11 mouse cellular contexts compared by ENCODE assay signal in the genomic region with DNA sequence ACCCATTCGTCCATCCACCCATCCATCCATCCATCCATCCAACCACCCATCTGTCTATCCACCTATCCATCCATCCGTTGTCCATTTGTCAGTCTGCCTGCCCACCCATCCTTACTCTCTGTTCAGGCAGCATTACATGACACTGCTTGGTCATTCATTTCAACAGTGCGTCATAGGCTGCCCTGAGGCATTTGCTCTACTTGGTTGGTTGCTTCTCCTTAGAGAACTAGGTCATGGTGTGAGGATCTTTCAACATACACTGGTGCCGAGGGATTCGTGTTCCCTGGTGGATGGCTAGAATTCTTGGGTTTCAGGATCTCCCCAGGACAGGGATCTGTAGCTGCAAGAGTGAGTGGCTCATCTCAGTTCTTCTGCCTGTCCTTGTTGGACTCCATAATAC.
A peak's percentile ranks its signal among the peaks of the same experiment; 100 is the strongest.
DNase-seq lines count a peak whose midpoint lies in the region; ATAC-seq and TF ChIP-seq lines count a peak whose summit lies in the region.
"Had no signal": no experiment of that assay in that cellular context is flagged by ENCODE, and none has a peak within 500 bp of the region (broad histone marks: within the 10 kb centered on the region; RNA-seq: fewer than 3 reads in every experiment).

No protein-coding gene starts in this region.

- no peak for TF ChIP-seq CTCF in bone marrow, adult 2 months (IDR thresholded peaks at IDR 0.05; ENCODE audit: control insufficient read depth, insufficient read depth, low read length)

- H3K9ac ChIP-seq in hindbrain, embryonic 11.5 days (ENCODE audit: low read depth, low read length): no peak overlapping the region
- no peak overlapping the region for H3K9ac ChIP-seq in forebrain, embryonic 13.5 days
- no peak overlapping the region for H3K9ac ChIP-seq in limb, embryonic 15.5 days

- H3K4me2 ChIP-seq in hindbrain, embryonic 11.5 days (replicated peaks; ENCODE audit: low read depth, low read length): no peak overlapping the region
- H3K4me2 ChIP-seq in forebrain, embryonic 13.5 days: no peak overlapping the region
- no peak overlapping the region for H3K4me2 ChIP-seq in limb, embryonic 15.5 days

- no peak for DNase-seq in hindbrain, embryonic 10.5 days (ENCODE audit: low spot score)
- DNase-seq in hindbrain, embryonic 11.5 days (ENCODE audit: low spot score): no peak
- no peak for DNase-seq in left cerebral cortex, postnatal 14 days (ENCODE audit: low spot score in 2 of 2)
- DNase-seq in cerebellum, postnatal 36 days: no peak
- DNase-seq: cerebellum, adult 11 months; lung, postnatal 14 days; thymus, postnatal 25 days had no signal

- peaks cover 98% of the 10 kb centered on the region for H3K4me1 ChIP-seq in hindbrain, embryonic 10.5 days (replicated peaks)
- peaks cover 44% of the 10 kb centered on the region for H3K4me1 ChIP-seq in hindbrain, embryonic 11.5 days (replicated peaks; ENCODE audit: control insufficient read depth, insufficient read depth, low read length)
- peaks cover 16% of the 10 kb centered on the region for H3K4me1 ChIP-seq in bone marrow, adult 2 months (ENCODE audit: control insufficient read depth, insufficient read depth, low read length)
- H3K4me1 ChIP-seq in forebrain, embryonic 13.5 days: peaks cover 97% of the 10 kb centered on the region
- peaks cover 95% of the 10 kb centered on the region for H3K4me1 ChIP-seq in limb, embryonic 15.5 days

- no peaks in the 10 kb centered on the region for H3K9me3 ChIP-seq in hindbrain, embryonic 10.5 days
- H3K9me3 ChIP-seq in hindbrain, embryonic 11.5 days (ENCODE audit: control insufficient read depth, low read length): no peaks in the 10 kb centered on the region
- no peaks in the 10 kb centered on the region for H3K9me3 ChIP-seq in forebrain, embryonic 13.5 days (replicated peaks)
- no peaks in the 10 kb centered on the region for H3K9me3 ChIP-seq in limb, embryonic 15.5 days

- 89% methylated on average over 5 of the region's 5 CpGs for WGBS in hindbrain, embryonic 10.5 days
- 87% methylated on average over 5 of the region's 5 CpGs for WGBS in hindbrain, embryonic 11.5 days
- WGBS in bone marrow, adult 2 months: 64% methylated on average over 5 of the region's 5 CpGs
- WGBS in forebrain, embryonic 13.5 days: 94% methylated on average over 5 of the region's 5 CpGs
- 78% methylated on average over 5 of the region's 5 CpGs for WGBS in limb, embryonic 15.5 days

- intact Hi-C loops in left cerebral cortex, postnatal 14 days (cut with DNase I): no loop called here

- H3K36me3 ChIP-seq in hindbrain, embryonic 10.5 days: peaks cover 9% of the 10 kb centered on the region
- no peaks in the 10 kb centered on the region for H3K36me3 ChIP-seq in hindbrain, embryonic 11.5 days (ENCODE audit: control insufficient read depth, insufficient read depth, low read length)
- no peaks in the 10 kb centered on the region for H3K36me3 ChIP-seq in forebrain, embryonic 13.5 days (ENCODE audit: poor library complexity, severe bottlenecking)
- peaks cover 4% of the 10 kb centered on the region; the same call in 1 of the 2 replicates for H3K36me3 ChIP-seq in limb, embryonic 15.5 days

- TF ChIP-seq POLR2A in bone marrow, adult 2 months (IDR thresholded peaks at IDR 0.05; ENCODE audit: borderline replicate concordance, control insufficient read depth, low read depth, low read length): no peak

- no peak overlapping the region for H3K4me3 ChIP-seq in hindbrain, embryonic 10.5 days
- no peak overlapping the region for H3K4me3 ChIP-seq in hindbrain, embryonic 11.5 days (ENCODE audit: low read depth, low read length)
- no peak overlapping the region for H3K4me3 ChIP-seq in bone marrow, adult 2 months (replicated peaks; ENCODE audit: control insufficient read depth, low read depth, low read length)
- no peak overlapping the region for H3K4me3 ChIP-seq in forebrain, embryonic 13.5 days
- no peak overlapping the region for H3K4me3 ChIP-seq in limb, embryonic 15.5 days
- H3K4me3 ChIP-seq: erythroblast, embryonic 14.5 days had no signal

- no peak for ATAC-seq in hindbrain, embryonic 11.5 days (ENCODE audit: low FRiP score)
- ATAC-seq in forebrain, embryonic 13.5 days: no peak
- ATAC-seq in limb, embryonic 15.5 days (ENCODE audit: insufficient number of reproducible peaks, low FRiP score, low TSS enrichment, low read depth): no peak

- no peaks in the 10 kb centered on the region for H3K27me3 ChIP-seq in hindbrain, embryonic 10.5 days (ENCODE audit: insufficient read depth, poor library complexity, severe bottlenecking)
- H3K27me3 ChIP-seq in hindbrain, embryonic 11.5 days (ENCODE audit: control insufficient read depth, insufficient read depth, low read length): no peaks in the 10 kb centered on the region
- H3K27me3 ChIP-seq in forebrain, embryonic 13.5 days: no peaks in the 10 kb centered on the region
- H3K27me3 ChIP-seq in limb, embryonic 15.5 days: no peaks in the 10 kb centered on the region

- 0 out of 2 replicates have a peak overlapping the region, but pooled peaks have one; percentile 77 for H3K27ac ChIP-seq in hindbrain, embryonic 10.5 days
- no peak overlapping the region for H3K27ac ChIP-seq in hindbrain, embryonic 11.5 days (ENCODE audit: low read depth, low read length)
- peak overlapping the region; percentile 43 for H3K27ac ChIP-seq in bone marrow, adult 2 months (ENCODE audit: control insufficient read depth, insufficient read depth, low read depth, low read length, poor library complexity)
- H3K27ac ChIP-seq in forebrain, embryonic 13.5 days: peak overlapping the region; percentile 95
- peak overlapping the region; percentile 77; the same call in 1 of the 2 replicates for H3K27ac ChIP-seq in limb, embryonic 15.5 days
